Mouse (Mus musculus) liver, adult (tissue): ENCODE measurements around the gene Gorab.
A peak's percentile ranks its signal among the peaks of the same experiment; 100 is the strongest.

Experiments used
- GATA4 ChIP-seq: IDR thresholded peaks from 2 replicates; pipeline ENCODE4 v1.6.1; 2014; ENCODE audit warnings: mild to moderate bottlenecking, low read length; ENCODE audit not compliant: insufficient replicate concordance

The Gorab gene

GRCm38 (mm10) chr1:163403498-163404126 lies at the start of gene Gorab:
TSS of gene Gorab (minus strand) at chr1:163403669.
- TF ChIP-seq GATA4 = peak; percentile 22; the same call in 1 of the 2 replicates

DNA sequence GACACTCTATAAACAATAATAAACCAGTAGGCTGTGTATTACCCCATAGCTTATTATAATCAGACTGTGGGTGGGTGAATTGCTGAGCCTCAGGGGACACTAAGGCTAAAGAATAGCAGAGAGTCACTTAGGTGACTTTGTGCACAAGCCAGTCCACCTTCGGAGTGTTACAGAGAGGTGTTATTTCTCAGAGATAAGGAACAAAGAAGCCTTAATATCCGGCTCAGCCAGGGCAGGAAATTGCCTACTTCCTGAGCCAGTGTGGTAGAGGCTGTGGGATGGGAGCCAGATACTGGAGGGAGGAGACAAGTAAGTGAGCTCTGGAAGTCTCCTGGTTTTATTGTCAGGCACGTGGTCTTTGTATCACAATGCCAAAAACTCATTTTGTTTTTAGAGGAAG lies 40.4 kb upstream of the Gorab start:
- no peak for TF ChIP-seq GATA4

- TF ChIP-seq GATA4 = no peak
Measured at GRCm38 (mm10) chr1:163439002-163439401, 35.5 kb upstream of the Gorab start.

DNA sequence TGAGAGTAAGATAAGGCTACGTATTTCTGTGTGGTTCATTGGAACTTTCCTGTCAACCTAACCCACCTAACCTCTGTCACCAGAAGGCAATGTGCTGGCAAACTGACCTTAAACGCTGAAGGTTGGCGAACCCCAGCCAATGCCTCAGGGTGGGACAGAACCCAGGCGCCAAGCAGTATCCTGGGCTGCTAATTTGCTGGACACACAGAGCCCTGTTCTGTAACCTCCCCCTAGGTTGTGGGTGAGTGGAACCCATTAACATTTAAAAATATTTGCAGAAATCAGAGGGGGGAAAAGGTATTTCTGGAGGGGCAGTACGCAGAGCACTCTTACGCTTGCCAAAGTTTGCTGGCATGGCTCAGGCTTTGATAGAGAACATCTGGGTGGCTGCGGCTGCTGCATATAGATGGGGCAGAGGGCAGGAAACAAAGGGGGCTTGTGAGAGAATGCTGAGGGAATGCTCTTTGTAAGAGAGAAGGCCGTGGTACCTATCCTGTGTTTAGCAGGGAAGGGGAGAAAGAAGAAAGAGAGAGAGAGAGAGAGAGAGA lies 20.1 kb upstream of the Gorab start:
- no peak for TF ChIP-seq GATA4

GRCm38 (mm10) chr1:163417191-163417590 lies 13.7 kb upstream of the Gorab start:
- TF ChIP-seq GATA4 = no peak

DNA sequence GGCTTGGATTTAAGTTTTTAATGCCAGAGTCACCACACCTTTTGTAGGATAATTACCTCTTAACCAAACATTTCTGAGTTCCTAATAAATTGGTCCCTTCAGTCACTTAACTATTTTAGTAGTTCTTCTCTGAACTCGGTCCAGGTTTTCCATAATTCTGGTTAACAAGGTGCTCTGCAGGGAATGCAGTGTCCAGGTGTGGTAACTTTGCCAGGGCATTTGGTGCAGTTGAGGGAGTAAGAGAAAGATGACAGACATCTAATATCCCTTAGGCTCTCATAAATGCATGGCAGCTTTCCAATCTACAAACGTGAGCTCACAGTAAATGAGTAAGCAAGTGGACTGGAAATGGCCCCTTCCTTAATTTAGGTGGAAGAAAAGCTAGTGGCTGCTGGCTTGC lies 10.7 kb upstream of the Gorab start:
- no peak for TF ChIP-seq GATA4

DNA sequence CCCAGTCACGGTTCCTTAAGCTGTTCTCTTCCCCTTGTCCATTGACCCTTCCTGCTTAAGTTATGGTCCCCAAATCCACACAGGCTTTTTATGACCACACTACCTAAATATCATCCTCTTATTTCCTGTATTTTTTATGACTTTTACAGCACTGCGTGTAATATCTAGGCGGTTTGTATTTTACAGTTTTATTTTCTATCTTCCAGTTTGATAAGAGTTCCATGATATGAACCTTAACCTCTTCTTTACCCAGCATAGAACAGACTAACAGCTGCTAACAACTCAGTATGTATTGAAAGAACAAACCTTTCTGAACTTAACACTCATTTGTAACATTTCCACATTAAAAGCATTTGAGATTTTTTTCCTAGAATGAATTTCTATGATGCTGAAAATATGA lies 2.7 kb upstream of the Gorab start:
- TF ChIP-seq GATA4 = no peak

DNA sequence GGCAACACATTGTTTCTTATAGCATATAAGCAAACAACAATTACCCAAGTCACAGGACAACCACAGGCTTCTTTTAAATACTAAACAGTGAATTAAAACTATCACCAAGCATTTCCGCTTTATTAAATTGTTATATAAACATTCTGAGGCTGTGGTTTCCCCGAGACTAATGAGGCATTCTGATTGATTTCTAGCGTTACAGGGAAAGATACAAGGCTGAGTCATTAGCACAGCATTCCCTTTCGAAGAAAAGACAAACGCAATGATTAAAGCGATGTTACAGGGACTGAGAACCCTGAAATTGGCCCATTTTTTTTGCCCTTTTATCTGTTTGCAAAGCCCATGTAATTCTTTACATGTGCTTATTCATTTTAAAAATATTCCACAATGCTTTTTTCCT lies 12.1 kb downstream of the Gorab start:
- TF ChIP-seq GATA4 = no peak

DNA sequence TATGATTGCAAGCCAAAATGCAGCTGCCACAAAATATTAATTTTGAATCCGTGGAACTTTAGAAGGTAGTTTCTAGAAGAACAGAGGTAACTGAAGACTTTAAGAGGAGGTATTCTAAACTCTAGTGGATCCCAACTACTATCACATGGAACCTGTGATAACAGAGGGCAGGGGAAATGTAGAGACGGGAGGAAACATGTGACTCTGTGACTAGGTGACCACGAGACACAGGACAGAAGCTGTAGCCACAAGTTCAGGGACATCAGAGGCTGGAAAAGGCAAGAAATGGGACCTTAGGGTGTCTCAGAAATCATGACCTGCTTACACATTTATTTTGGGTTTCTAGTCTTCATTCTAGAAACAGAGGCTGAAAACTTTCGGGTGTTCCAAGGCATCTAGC lies 13.4 kb downstream of the Gorab start:
- TF ChIP-seq GATA4 = no peak

DNA sequence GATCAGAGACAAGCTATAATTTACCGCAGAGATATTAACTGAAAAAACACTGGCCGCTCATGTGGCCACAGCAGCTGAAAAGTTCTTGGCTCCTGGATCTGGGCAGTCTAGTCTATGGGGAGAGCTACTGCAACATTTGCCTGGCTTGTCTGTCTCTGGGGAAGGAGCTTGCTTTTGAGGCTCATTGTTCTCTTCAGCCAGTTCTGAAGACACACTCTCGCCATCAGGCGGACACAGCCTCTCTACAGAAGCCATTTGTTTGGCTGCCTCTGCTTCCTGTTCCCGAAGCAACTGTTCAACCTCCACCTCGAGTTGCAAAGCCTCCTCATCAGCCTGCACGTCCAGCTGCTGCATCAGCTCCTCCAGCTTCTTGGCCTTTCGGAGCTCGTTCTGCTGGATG lies 17.3 kb downstream of the Gorab start:
- no peak for TF ChIP-seq GATA4

GRCm38 (mm10) chr1:163383442-163384027 lies 19.9 kb downstream of the Gorab start:
- TF ChIP-seq GATA4 = peak; percentile 59; the same call in 1 of the 2 replicates

GRCm38 (mm10) chr1:163382048-163382719 lies 21.3 kb downstream of the Gorab start:
- TF ChIP-seq GATA4 = no peak

- TF ChIP-seq GATA4 = no peak
Measured at GRCm38 (mm10) chr1:163380591-163380990, 22.9 kb downstream of the Gorab start.

DNA sequence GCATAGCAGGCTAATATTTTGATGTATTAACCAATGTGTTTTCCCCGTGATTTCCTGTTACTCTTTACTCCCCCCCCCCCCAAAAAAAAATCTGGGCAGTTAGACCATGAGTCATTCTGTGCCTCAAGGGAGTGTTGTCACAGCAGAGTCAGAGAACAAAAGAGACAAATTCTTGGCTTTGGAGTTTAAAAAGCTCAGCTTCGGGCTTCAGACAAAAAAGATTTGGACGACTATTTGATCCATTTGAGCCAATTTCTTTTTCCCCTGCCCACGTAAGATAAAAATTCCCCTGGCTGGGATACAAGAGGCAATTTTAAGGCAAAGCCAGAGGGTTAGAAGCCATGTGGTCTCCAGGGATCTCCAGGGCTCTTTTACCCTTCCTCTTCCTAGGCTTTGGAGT lies 23.4 kb downstream of the Gorab start:
- no peak for TF ChIP-seq GATA4

DNA sequence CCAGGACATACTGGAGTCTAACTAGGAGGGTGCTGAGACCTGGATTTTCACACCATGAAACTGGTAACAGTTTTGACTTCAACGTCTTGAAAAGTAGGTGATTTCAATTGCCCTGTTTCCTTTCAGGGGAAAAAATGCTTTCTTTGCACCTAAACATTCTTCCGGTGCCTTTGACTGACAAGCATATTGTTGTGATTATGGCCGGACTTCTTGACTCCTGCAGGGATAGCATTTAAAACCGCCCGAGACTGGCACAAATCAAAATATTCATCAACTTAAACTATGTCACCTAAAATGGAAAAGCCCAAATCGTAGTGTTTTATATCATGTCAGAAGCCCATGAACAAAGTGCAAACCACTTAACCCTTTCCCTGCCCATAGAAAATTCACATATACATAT lies 25.5 kb downstream of the Gorab start:
- no peak for TF ChIP-seq GATA4
